Mouse (Mus musculus) testis, adult 2 months (tissue): ENCODE measurements around the gene Etl4.

Experiments used
- CTCF ChIP-seq: fragments of 200-500 bp; IDR thresholded peaks from 2 replicates; pipeline ENCODE4 v1.5.1; 2012; ENCODE audit warnings: low read depth, mild to moderate bottlenecking, inconsistent platforms, low read length, moderate library complexity; ENCODE audit not compliant: control insufficient read depth, insufficient read depth, insufficient replicate concordance
- POLR2A ChIP-seq: fragments of 200-500 bp; IDR thresholded peaks from 2 replicates; pipeline ENCODE4 v1.6.1; 2012; ENCODE audit warnings: low read depth, mild to moderate bottlenecking, inconsistent platforms, low read length, moderate library complexity; ENCODE audit not compliant: control insufficient read depth

GRCm38 (mm10) chr2:20422275-20422674 is 512.7 kb downstream of the Etl4 start:
- TF ChIP-seq CTCF = no peak
- no peak for TF ChIP-seq POLR2A
